Mouse (Mus musculus): ENCODE data around the gene Tmem140. TPM values are rescaled to one million over a fixed set of nuclear protein-coding genes. Genes with fewer than 3 reads are reported as not detected.

The Tmem140 gene
- polyA plus RNA-seq, 1 experiment from 2014 or later, result 0.73 TPM

DNA sequence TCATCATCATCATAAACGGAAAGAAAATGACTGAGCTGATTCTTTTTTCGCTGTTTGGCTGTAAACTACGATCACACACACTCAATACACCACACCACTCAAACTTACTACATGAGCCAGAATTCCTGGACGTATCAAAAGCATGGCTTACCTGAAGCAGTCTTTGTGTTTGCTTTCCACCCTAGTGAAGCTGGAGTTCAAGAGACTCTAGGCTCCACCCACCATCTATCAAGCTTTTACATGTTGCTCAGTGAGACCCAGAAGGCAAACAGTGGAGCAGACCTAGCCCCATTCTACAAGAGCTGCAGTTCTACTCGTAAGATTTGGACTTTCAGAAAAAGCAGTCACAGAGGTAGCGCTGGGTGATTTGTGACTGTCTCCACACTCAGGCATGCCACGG is 39.6 kb downstream of the Tmem140 start:
- peaks cover 87% of the 10 kb centered on the region for H3K36me3 ChIP-seq
- H3K4me2 ChIP-seq, result no peak overlapping the region
- no peak for ATAC-seq (ENCODE audit: low read depth)
- no peaks in the 10 kb centered on the region for H3K9me3 ChIP-seq
- H3K27ac ChIP-seq (replicated peaks), result no peak overlapping the region
- no peak overlapping the region for H3K4me3 ChIP-seq
- 90% methylated on average over 7 of the region's 7 CpGs for WGBS
- H3K4me1 ChIP-seq (replicated peaks), result no peaks in the 10 kb centered on the region
- no peak overlapping the region for H3K9ac ChIP-seq
- H3K27me3 ChIP-seq, result no peaks in the 10 kb centered on the region

DNA sequence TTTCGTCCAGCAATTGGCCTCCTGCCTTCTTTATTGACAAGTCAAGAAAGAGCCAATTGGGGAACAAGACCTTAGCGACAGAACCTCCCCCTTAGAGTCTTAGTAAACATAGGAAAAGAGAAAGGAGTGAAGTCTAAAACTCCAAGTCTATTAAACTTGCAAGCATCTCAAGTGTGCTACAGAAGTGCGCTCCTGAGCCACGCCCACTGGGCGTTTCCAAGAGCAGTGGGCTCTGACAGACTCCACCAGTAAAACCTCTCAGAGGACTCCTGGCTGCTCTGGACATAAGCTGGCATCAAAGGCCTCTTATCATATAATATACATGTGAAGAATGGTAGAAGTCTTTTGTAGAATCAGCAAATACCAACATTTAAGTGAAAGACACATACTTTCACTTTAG is 40.5 kb downstream of the Tmem140 start:
- no peaks in the 10 kb centered on the region for H3K27me3 ChIP-seq
- H3K27ac ChIP-seq (replicated peaks), result no peak overlapping the region
- peaks cover 91% of the 10 kb centered on the region for H3K36me3 ChIP-seq
- H3K4me2 ChIP-seq, result no peak overlapping the region
- 86% methylated on average over 5 of the region's 5 CpGs for WGBS
- ATAC-seq (ENCODE audit: low read depth), result no peak
- no peaks in the 10 kb centered on the region for H3K9me3 ChIP-seq
- H3K4me1 ChIP-seq (replicated peaks), result no peaks in the 10 kb centered on the region
- no peak overlapping the region for H3K9ac ChIP-seq
- no peak overlapping the region for H3K4me3 ChIP-seq

DNA sequence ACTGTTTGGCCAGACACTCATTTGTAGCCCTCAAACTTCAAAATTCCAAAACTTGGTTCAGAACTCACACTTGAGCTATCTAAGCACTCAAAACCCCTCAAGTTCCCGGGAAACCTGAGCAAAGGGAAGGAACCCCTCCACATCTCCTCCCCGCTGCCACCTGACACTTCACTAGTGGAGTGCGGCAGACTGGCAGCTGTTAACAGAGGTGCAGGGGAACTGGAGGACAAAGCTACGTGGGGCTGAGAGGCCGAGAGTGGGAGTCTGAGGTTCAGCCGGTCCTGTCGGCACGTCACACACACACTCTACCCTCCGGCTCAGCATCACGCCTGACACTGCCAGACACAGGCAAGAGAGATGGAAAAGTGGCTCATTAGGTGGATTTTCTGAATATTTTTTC is 40.9 kb downstream of the Tmem140 start:
- WGBS, result 89% methylated on average over 10 of the region's 10 CpGs
- Histone ChIP-seq H3K4me1 (replicated peaks) (peaks cover 3% of the 10 kb centered on the region), H3K9me3 (no peaks in the 10 kb centered on the region), H3K4me2 (no peak overlapping the region), H3K4me3 (no peak overlapping the region), H3K27me3 (no peaks in the 10 kb centered on the region), H3K27ac (replicated peaks) (no peak overlapping the region), H3K9ac (no peak overlapping the region), H3K36me3 (peaks cover 94% of the 10 kb centered on the region)
- no peak for ATAC-seq (ENCODE audit: low read depth)

DNA sequence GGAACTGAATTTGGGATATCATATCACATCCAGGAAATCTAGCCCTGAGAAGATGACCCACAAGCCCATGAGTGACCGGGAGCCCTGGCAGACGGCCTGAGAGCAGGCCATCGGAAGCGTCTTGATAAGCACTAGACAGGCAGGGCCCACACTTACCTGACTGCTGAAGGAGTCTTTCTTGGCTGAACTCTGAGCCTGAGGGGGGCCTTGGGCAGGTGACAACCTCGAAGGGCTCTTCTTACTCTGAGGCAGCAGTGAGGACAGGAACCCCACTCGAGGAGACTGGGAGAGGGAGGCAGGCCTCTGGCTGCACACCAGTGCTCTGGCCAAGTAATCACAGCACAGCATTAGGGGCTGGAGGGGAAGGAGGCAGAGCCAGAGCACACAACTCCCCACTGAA is 41.4 kb downstream of the Tmem140 start:
- H3K9ac ChIP-seq, result no peak overlapping the region
- no peak overlapping the region for H3K4me3 ChIP-seq
- no peaks in the 10 kb centered on the region for H3K9me3 ChIP-seq
- H3K27me3 ChIP-seq, result no peaks in the 10 kb centered on the region
- no peak overlapping the region for H3K27ac ChIP-seq (replicated peaks)
- 87% methylated on average over 6 of the region's 6 CpGs for WGBS
- H3K36me3 ChIP-seq, result peaks cover 89% of the 10 kb centered on the region
- peaks cover 8% of the 10 kb centered on the region for H3K4me1 ChIP-seq (replicated peaks)
- ATAC-seq (ENCODE audit: low read depth), result no peak
- H3K4me2 ChIP-seq, result no peak overlapping the region

DNA sequence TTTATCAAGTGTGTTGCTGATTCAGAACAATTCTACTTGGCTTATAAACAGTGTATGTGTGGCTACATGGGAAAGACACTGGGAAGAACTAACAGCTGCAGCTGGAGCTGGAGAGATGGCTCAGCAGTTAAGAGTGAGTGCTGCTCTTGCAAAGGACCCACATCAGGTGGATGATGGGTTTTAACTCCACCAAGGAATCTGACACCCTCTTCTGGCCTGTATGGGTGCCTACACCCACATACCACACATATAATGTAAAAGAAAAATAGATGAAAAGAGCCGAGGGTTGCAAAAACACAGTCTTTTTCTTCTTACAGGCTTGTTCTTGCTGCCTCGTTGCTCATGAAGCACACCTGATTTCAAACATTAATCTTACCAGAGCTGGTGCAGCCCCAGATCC is 43.2 kb downstream of the Tmem140 start:
- peaks cover 18% of the 10 kb centered on the region for H3K4me1 ChIP-seq (replicated peaks)
- H3K27ac ChIP-seq (replicated peaks), result no peak overlapping the region
- no peaks in the 10 kb centered on the region for H3K9me3 ChIP-seq
- H3K27me3 ChIP-seq, result no peaks in the 10 kb centered on the region
- no peak for ATAC-seq (ENCODE audit: low read depth)
- WGBS, result 84% methylated on average over 2 of the region's 2 CpGs
- peaks cover 72% of the 10 kb centered on the region for H3K36me3 ChIP-seq
- no peak overlapping the region for H3K9ac ChIP-seq
- H3K4me3 ChIP-seq, result no peak overlapping the region
- no peak overlapping the region for H3K4me2 ChIP-seq

DNA sequence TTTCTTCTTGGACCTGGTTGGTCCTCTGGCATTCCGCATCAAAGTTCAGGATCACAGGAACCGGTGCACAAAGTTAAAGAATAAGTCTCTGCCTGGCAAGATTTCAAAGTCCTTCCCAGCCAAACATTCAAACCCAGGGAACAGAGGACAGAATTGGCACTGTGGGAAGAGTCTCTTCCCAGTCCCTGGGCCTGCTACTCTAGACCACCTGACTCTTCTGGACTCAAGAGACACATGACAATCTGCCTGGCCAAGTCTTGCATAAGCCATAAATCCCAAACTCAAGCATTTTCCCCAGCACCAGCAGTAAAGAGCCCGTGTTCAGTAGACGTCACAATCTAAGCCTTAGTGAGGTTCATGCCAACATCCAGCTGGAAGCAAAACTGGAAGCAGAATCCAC is 43.7 kb downstream of the Tmem140 start:
- peaks cover 66% of the 10 kb centered on the region for H3K36me3 ChIP-seq
- no peak for ATAC-seq (ENCODE audit: low read depth)
- H3K4me2 ChIP-seq, result no peak overlapping the region
- no peak overlapping the region for H3K9ac ChIP-seq
- no peaks in the 10 kb centered on the region for H3K27me3 ChIP-seq
- no peak overlapping the region for H3K4me3 ChIP-seq
- WGBS, result 92% methylated on average over 4 of the region's 4 CpGs
- peaks cover 18% of the 10 kb centered on the region for H3K4me1 ChIP-seq (replicated peaks)
- no peak overlapping the region for H3K27ac ChIP-seq (replicated peaks)
- H3K9me3 ChIP-seq, result no peaks in the 10 kb centered on the region

DNA sequence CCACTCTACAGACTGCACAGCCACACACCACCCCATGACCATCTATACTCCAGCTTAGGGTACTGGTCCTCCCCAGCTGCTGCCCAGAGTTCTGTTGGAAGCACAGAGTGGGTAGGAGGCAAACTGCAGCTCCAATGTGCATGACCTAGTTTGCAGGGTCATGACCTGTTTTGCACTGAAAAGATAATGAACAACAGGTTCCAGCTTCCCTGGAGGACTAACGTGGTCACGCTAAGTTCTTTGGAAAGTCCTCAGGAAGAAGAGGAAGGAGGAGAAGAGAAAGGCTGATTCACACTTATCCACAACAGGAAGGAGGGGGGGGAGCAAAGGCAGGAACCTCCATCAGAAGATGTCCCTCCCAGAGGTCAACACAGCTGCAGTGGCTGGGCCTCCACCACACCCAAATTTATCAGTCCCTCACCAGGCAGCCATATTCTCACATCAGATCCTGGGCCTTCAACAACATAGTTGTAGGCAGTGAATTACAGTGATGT is 44.2 kb downstream of the Tmem140 start:
- Histone ChIP-seq H3K4me3 (no peak overlapping the region), H3K27me3 (no peaks in the 10 kb centered on the region), H3K27ac (replicated peaks) (no peak overlapping the region), H3K9ac (no peak overlapping the region), H3K36me3 (peaks cover 61% of the 10 kb centered on the region), H3K9me3 (no peaks in the 10 kb centered on the region), H3K4me1 (replicated peaks) (peaks cover 18% of the 10 kb centered on the region), H3K4me2 (no peak overlapping the region)
- 68% methylated on average over 2 of the region's 2 CpGs for WGBS
- ATAC-seq (ENCODE audit: low read depth), result no peak

DNA sequence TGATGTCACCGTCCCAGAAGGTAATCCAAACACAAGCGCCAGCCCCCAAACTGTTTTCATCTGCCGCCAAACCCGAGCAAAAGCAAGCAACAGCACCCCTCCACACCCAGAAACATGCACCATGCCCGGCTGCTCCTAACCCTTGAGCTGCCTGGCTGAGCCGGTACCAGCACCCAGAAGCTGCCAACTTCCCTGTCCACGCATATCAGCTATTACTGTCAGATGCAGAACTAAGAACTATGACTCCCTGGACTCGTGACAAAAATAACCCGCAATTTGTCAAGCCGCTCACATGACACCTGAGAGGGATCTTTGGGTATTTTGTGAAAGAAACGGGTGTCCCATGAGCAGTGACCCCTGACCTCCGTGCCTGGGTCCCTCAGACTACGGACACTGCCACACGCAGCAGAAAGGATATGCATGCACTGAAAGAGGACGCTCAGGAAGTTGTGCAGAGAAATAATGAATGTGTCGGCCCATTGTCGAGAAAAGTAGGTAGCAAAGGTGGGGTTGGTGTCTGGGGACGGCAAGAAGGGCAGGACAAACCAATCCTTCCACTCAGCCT is 44.8 kb downstream of the Tmem140 start:
- H3K4me2 ChIP-seq, result no peak overlapping the region
- no peaks in the 10 kb centered on the region for H3K9me3 ChIP-seq
- 88% methylated on average over 18 of the region's 18 CpGs for WGBS
- H3K27ac ChIP-seq (replicated peaks), result no peak overlapping the region
- peaks cover 56% of the 10 kb centered on the region for H3K36me3 ChIP-seq
- H3K4me3 ChIP-seq, result no peak overlapping the region
- no peaks in the 10 kb centered on the region for H3K27me3 ChIP-seq
- ATAC-seq (ENCODE audit: low read depth), result no peak
- H3K4me1 ChIP-seq (replicated peaks), result peaks cover 18% of the 10 kb centered on the region
- H3K9ac ChIP-seq, result no peak overlapping the region

DNA sequence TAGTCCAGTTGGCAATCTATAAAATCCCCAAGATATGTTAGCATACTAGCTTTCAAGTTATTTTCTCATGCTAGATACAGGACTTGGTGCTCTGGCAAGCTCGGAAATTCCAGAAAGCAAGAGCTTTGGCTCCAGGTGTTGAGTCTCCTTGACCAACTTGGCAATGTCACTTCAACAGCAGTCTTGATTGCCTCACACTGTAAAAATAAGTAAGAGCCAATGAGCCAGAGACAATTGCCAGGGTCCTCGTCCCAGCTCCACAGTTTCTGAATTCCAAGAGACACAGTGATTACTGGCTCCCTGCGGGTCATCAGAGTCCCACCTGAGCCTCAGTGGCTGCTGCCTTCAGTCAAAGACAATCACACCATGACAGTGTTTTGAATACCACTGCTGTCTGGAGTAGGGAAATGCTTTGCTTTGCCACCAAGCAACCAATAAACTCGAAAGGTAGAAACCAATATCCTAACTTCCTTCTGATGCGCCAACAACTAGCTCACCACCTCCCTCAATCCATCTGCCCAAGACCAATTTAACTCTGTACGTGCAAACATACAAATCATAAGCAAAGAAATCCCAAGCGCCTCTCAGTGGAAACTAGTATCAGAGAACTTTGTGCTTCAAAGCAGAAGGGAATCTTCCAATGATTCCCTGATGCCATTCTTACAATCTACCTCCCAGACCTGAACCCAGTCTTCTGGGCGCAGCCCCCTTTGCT is 46.8 kb downstream of the Tmem140 start:
- H3K9ac ChIP-seq, result peak overlapping the region; percentile 81
- no peaks in the 10 kb centered on the region for H3K27me3 ChIP-seq
- peak overlapping the region; percentile 91 for H3K27ac ChIP-seq (replicated peaks)
- WGBS, result 44% methylated on average over 8 of the region's 8 CpGs
- H3K4me1 ChIP-seq (replicated peaks), result peaks cover 18% of the 10 kb centered on the region
- H3K36me3 ChIP-seq, result peaks cover 36% of the 10 kb centered on the region
- ATAC-seq (ENCODE audit: low read depth), result no peak
- H3K9me3 ChIP-seq, result no peaks in the 10 kb centered on the region
- H3K4me2 ChIP-seq, result peak overlapping the region; percentile 73
- H3K4me3 ChIP-seq, result peak overlapping the region; percentile 70

DNA sequence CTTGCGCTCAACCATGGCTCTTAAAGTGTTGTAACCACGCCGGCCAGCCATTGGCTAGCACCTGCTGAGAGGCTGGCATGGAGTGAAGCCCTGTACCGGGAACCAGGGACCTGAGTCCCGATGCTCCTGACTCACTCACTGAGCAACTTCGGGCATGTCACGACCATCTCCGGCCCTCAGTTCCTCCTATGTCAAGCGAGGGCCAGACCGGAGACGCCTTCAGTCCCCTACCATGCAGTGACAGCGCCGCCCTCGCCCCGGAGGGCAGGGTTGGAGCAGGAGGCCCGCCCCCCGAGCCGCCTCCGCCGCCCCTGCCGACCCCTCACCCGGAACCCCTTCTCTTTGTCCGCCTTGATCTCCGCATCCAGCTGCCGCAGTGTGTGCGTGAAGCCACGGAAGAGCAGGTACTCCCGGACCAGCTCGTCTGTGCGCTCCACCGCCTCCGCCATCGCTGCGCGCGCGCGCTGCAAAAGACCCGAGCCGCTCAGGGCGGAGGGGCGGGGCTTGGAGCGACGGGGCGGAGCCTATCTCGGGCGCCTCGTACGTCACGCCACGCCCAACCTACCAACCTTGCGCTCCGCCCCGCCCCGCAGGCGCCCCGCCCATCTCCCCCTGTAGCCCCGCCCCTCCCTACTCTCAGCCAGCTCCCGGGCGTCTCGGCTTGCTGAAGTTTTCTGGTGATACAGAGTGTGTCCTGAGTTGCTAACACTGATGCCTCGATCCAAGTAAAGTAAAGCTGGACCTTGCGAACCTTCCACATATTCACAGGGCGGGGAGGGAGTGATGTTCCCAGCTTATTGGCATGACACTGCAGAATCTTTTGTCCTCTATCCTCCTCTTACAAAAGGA is 47.6 kb downstream of the Tmem140 start, which contains the start of gene Wdr91:
TSS of gene Wdr91 (minus strand) at position 506 of the 849 bp plus-strand sequence.
- Histone ChIP-seq H3K36me3 (peaks cover 28% of the 10 kb centered on the region), H3K27ac (replicated peaks) (peak within 1 kb of the TSS; percentile 91), H3K4me2 (peak within 1 kb of the TSS; percentile 73), H3K9me3 (no peaks in the 10 kb centered on the region), H3K4me1 (replicated peaks) (peaks cover 18% of the 10 kb centered on the region), H3K9ac (peak within 1 kb of the TSS; percentile 81), H3K4me3 (peak within 1 kb of the TSS; percentile 70), H3K27me3 (no peaks in the 10 kb centered on the region)
- WGBS, result under 1% methylated on average over 64 of the region's 64 CpGs
- ATAC-seq (ENCODE audit: low read depth), result peak; percentile 96

DNA sequence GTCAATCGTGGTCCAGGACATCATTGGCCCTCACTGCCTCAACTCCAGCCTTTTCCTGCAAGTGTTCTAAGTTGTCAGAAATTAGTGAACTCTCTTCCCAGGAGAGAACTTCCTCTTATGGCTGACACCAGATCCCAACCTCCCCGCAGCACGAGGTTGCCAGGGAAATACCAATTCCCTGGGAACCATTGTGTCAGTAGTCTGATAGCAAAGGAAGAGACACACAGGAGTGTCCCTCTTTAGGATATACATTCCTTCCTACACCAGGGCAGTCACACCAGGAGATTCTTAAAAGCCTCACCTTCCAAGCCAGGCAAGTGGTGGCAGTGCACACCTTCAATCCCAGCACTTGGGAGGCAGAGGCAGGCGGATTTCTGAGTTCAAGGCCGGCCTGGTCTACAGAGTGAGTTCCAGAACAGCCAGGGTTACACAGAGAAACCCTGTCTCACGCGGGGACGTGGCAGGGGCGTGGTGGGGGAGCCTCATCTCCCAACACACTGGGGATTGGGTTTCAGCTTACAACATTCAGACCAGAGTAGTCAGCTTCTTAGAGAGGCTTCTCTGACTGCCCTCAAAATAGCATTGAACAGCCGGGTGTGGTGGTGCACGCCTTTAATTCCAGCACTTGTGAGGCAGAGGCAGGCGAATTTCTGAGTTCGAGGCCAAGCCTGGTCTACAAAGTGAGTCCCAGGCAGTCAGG is 50.5 kb downstream of the Tmem140 start:
- 83% methylated on average over 13 of the region's 13 CpGs for WGBS

More for the DNA sequence above, 50.5 kb downstream of the Tmem140 start:
- no peak for ATAC-seq (ENCODE audit: low read depth)
- Histone ChIP-seq H3K9ac (no peak overlapping the region), H3K27me3 (no peaks in the 10 kb centered on the region), H3K36me3 (0 out of 2 replicates have a peak, but pooled peaks cover 4% of the 10 kb centered on the region), H3K9me3 (no peaks in the 10 kb centered on the region), H3K27ac (replicated peaks) (no peak overlapping the region), H3K4me2 (no peak overlapping the region), H3K4me1 (replicated peaks) (peaks cover 18% of the 10 kb centered on the region), H3K4me3 (no peak overlapping the region)

All from neural tube, embryonic 13.5 days (tissue).